Mouse (Mus musculus): Measurements from ENCODE around the gene Prc1. TPM values are rescaled to one million over a fixed set of nuclear protein-coding genes. Genes with fewer than 3 reads are reported as not detected.

Prc1 gene
- polyA plus RNA-seq, 1 experiment: 55.1 TPM

GRCm38 (mm10) chr7:80365759-80366158, 71.5 kb downstream of the Prc1 start:
- Histone ChIP-seq H3K36me3 (ENCODE audit: control insufficient read depth, insufficient read depth) (peaks cover 12% of the 10 kb centered on the region), H3K27me3 (ENCODE audit: control insufficient read depth, insufficient read depth, insufficient read length) (no peaks in the 10 kb centered on the region)
- TF ChIP-seq USF1 (IDR thresholded peaks at IDR 0.05; ENCODE audit: low read depth): no peak
- no peak for TF ChIP-seq MAX (IDR thresholded peaks at IDR 0.05)
- TF ChIP-seq MYOD1 (IDR thresholded peaks at IDR 0.05; ENCODE audit: control insufficient read depth, insufficient read length, low read depth): no peak
- no peak for TF ChIP-seq FOSL1 (IDR thresholded peaks at IDR 0.05; ENCODE audit: insufficient read depth, low read length, poor library complexity, severe bottlenecking)
- TF ChIP-seq CEBPB (IDR thresholded peaks at IDR 0.05; ENCODE audit: low read depth): no peak
- TF ChIP-seq MYOG (IDR thresholded peaks at IDR 0.05; ENCODE audit: control insufficient read depth, extremely low read depth, insufficient read length): no peak
- TF ChIP-seq CTCF (IDR thresholded peaks at IDR 0.05; ENCODE audit: control insufficient read depth, insufficient read depth, insufficient read length): no peak

More at GRCm38 (mm10) chr7:80365759-80366158, 71.5 kb downstream of the Prc1 start:
- Histone ChIP-seq H3K79me2 (ENCODE audit: control insufficient read depth, insufficient read depth) (no peaks in the 10 kb centered on the region), H3K4me3 (ENCODE audit: insufficient read depth, poor library complexity, severe bottlenecking) (no peak overlapping the region), H3ac (ENCODE audit: control insufficient read depth, insufficient read length, low read depth) (no peak overlapping the region), H3K79me3 (ENCODE audit: low read depth) (no peaks in the 10 kb centered on the region)

Other genes starting within 250 kb of the Prc1 start
- gene Idh2, start 179.1 kb upstream of the Prc1 start, polyA plus RNA-seq (2012; fragmentation: generic; extraction: Trizol): 244 TPM
- 19.8 TPM for gene Sema4b, start 107.6 kb upstream of the Prc1 start, polyA plus RNA-seq (2012; fragmentation: generic; extraction: Trizol)
- 131 TPM for gene Cib1, start 61.6 kb upstream of the Prc1 start, polyA plus RNA-seq (2012; fragmentation: generic; extraction: Trizol)
- gene Gdpgp1, start 61.6 kb upstream of the Prc1 start, polyA plus RNA-seq (2012; fragmentation: generic; extraction: Trizol): 1.2 TPM
- gene Ttll13, start 48.1 kb upstream of the Prc1 start, polyA plus RNA-seq (2012; fragmentation: generic; extraction: Trizol): not detected
- 31.1 TPM for gene Ngrn, start 33.2 kb upstream of the Prc1 start, polyA plus RNA-seq (2012; fragmentation: generic; extraction: Trizol)
- 6.6 TPM for gene Vps33b, start 24.8 kb upstream of the Prc1 start, polyA plus RNA-seq (2012; fragmentation: generic; extraction: Trizol)
- gene Rccd1, start 30.0 kb downstream of the Prc1 start, polyA plus RNA-seq (2012; fragmentation: generic; extraction: Trizol): 7.0 TPM
- 46.9 TPM for gene Unc45a, start 46.6 kb downstream of the Prc1 start, polyA plus RNA-seq (2012; fragmentation: generic; extraction: Trizol)
- gene Hddc3, start 48.7 kb downstream of the Prc1 start, polyA plus RNA-seq (2012; fragmentation: generic; extraction: Trizol): 55.9 TPM
- gene Man2a2, start 76.9 kb downstream of the Prc1 start, polyA plus RNA-seq (2012; fragmentation: generic; extraction: Trizol): 21.5 TPM
- 0.82 TPM for gene Fes, start 93.5 kb downstream of the Prc1 start, polyA plus RNA-seq (2012; fragmentation: generic; extraction: Trizol)
- gene Furin, start 111.0 kb downstream of the Prc1 start, polyA plus RNA-seq (2012; fragmentation: generic; extraction: Trizol): 63.6 TPM
- 2.6 TPM for gene Blm, start 240.7 kb downstream of the Prc1 start, polyA plus RNA-seq (2012; fragmentation: generic; extraction: Trizol)

All from C2C12 (cell line).